Mouse (Mus musculus) layer of hippocampus, postnatal 10 days (tissue): ENCODE measurements around the gene Esp24. TPM values are rescaled to one million over a fixed set of nuclear protein-coding genes. Genes with fewer than 3 reads are reported as not detected.
"Not testable (repeated sequence)": the region's sequence is repeated elsewhere in the genome, so short reads cannot be mapped to it uniquely, and the experiment has no call there.

Source experiments
- DNase-seq, 2 experiments: peaks; one replicate each; pipeline ENCODE4 v3.0.0; 2021; ENCODE audit warnings: low spot score in 2 of 2
- long read RNA-seq: library from polyadenylated mRNA; stranded (forward); transcript quantifications from one replicate; pipeline ENCODE4 v2.0.0, GENCODE M21; 2023
- total RNA-seq, 2 experiments: library from RNA; stranded (reverse); gene quantifications; 2 replicates each; pipeline ENCODE4 v1.2.3; 2021

Gene Esp24
- not detected for total RNA-seq
- long read RNA-seq, result 0 reads

DNA sequence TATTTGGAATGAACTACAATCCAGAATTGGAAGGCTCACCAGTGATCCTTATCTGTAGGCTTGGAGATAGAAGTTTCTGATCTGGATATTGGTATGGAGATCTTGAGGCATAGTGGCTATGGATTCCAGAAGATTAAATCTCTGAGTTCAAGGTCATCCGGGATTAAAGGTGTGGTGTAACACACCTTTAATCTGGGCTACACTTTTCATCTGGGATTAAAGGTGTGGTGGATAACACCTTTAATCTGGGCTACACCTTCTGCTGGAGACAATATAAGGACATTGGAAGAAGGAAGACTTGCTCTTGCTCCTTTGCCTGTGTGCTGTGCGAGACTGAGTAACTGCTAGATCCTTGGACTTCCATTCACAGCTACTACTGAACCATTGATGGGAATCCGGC is at the start of gene Esp24:
Gene Esp24 (plus strand): TSS at position 301 of the 400 bp plus-strand sequence.
- not testable (repeated sequence) for DNase-seq

DNA sequence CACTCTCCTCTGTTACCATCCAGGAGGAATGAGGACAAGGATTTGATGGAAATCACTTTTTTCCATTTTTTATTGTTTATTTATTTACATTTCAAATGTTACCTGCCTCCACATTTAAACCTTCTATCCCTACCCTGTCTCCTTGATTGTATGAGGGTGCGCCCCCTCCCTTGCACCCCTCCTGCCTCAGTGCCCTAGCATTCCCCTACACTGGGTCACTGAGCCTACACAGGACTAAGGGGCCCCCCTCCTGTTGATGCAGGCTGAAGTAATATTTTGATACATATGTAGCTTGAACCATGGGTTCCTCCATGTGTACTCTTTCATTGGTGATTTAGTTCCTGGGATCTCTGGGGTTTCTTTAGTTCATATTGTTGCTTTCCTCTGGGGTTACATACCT is 26.6 kb upstream of the Esp24 start:
- no peak for DNase-seq

DNA sequence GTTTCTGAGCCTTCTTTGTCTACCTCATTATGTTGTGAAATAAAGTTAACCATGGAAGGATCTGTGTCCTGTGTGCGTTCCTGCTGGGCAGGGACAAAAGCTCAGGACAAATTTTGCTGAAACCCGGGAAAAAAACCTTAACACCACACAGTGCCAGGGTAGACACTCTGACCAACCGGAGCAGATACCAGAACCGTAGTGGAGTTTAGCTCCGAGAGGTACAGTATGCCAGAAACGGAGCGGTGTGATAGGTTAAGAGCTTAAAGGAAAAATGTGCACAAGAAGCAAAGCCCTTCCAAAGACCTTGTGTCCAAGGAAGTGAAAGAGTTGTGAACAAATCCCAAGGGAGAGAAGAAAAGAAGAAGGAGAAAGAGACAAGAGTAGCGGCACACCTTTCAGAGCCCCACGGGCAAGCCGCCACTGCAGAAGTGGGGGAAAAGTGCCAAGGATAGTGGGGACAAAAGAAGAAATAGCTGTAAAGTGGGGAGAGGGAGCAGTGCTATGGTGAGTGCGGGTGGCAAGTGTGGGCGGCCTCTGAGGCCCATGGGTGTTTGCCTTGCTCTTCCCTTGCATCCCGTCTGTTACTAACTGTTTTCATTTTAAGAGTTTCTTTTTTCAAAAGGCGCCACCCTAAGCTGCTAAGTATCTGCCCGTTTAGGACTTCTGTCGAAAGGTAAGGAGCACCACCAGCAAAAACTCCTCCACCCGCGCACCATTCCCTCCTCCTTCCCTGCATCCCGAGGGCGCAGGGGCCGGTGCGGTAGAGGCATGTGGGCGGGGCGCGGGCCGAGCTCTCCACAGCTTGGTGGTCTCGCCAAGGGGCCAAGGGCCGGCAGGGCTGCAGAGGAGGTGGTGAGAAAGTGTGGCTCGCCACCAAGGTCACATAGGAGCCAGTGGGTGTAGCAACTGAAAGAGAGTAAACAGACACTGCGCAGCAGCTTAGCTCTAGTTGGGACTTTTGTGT is 25.5 kb upstream of the Esp24 start:
- DNase-seq, result no peak

DNA sequence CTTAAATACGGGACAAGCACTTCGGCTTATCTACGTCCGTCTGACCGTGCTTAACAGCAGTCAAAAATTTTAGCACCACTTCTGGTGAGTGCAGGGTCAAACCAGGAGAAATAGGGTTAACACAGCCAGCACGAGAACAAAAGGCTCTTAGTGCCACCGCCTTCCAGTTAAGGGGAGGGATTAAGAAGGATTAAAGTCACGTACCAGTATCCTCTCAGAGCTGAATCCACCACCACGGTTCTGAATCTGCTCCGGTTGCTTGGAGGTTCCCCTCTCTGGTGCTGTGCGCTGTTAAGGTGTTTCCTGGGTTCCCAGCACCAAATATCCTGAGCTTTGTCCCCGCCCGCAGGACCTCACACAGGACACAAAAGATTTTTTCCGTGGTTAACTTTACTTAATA is 19.3 kb upstream of the Esp24 start:
- no peak for DNase-seq

DNA sequence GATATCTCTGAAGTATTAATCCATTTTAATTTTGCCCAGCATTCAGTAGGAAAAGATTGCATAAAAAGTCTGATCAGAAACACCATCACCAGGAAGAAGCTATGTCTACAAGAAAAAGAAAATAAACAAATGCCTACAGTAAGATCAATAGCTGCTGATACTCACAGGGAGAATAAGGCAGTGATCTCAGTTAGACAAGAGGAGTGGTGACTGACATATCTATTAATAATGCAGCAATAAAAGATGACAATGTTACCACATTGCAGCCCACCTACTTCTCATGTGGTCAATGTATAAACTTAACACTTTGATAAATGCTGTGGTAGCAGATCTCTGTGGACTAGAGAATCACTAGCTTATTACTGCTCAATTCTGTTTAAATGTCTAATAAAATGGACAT is 6.7 kb downstream of the Esp24 start, which contains the start of gene Gm21903:
Gene Gm21903 (minus strand): TSS at position 101 of the 400 bp plus-strand sequence.
- DNase-seq, result no peak

DNA sequence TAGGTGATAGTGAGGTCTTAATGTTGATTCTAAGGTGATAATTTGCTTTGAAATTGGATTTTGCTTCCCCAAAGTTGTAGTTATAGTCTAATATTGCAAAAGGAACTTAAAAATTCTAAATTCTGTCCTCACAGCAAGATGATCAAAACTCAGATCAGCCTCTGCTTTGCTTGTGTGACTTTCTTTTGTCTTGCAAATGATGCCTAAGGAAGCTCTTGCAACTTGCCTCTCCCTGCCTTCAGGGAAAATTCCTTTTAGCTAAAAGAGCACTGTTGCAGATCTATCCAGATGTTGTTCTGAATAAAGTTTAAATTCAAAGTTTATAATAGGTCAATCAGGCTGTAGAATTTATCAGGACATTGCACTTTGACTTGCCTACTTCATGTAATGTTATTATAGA is 27.1 kb downstream of the Esp24 start:
- DNase-seq, result no peak

DNA sequence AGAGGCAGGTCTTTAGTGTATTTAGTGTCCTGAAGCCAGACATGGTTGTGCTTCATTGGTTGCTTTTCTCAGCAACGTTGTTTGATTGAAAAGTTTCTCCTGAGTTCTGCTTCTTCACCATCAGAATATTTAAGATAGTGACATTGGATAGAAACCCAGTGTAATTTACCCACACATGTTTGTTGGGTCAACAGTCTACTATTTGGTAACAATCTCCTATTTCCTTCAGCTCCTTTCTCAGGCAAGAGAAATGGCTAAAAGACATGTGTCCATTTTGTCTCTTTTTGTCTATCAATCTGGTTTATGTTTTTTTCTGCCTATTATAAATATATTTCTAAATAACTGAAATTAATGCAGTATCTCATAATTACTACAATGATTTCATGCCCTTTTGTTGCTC is 40.4 kb downstream of the Esp24 start, which contains the start of gene Esp23:
Gene Esp23 (minus strand): TSS at position 101 of the 400 bp plus-strand sequence.
- DNase-seq, result no peak

Other genes starting within 250 kb of the Esp24 start
- gene Gm21903, start 6.6 kb downstream of the Esp24 start, total RNA-seq, result not detected
- not detected for gene Esp23, start 40.3 kb downstream of the Esp24 start, total RNA-seq
- gene Esp22, start 58.6 kb downstream of the Esp24 start, total RNA-seq, result not detected